Mouse (Mus musculus) frontal cortex, postnatal 36 days (tissue): ENCODE results near the gene Ctnnd2.
"Not testable (repeated sequence)": the region's sequence is repeated elsewhere in the genome, so short reads cannot be mapped to it uniquely, and the experiment has no call there.

Experiments
- DNase-seq, 2 experiments: peaks; one replicate each; pipeline ENCODE4 v3.0.0; 2022; ENCODE audit warnings: low spot score in 2 of 2

Ctnnd2 gene

GRCm38 (mm10) chr15:30172391-30173281 lies at the start of gene Ctnnd2:
Gene Ctnnd2, plus strand, starts transcription at chr15:30172593.
- peak; percentile 85 to 89 for DNase-seq

GRCm38 (mm10) chr15:30130705-30131104 lies 41.7 kb upstream of the Ctnnd2 start:
- no peak for DNase-seq

- DNase-seq, result not testable (repeated sequence)
Measured at GRCm38 (mm10) chr15:30139626-30140025, 32.8 kb upstream of the Ctnnd2 start.

GRCm38 (mm10) chr15:30145413-30145812 lies 27.0 kb upstream of the Ctnnd2 start:
- no peak for DNase-seq

- DNase-seq, result no peak
Measured at GRCm38 (mm10) chr15:30152176-30152575, 20.2 kb upstream of the Ctnnd2 start.

GRCm38 (mm10) chr15:30157975-30158374 lies 14.4 kb upstream of the Ctnnd2 start:
- DNase-seq, result no peak

GRCm38 (mm10) chr15:30170031-30170430 lies 2.4 kb upstream of the Ctnnd2 start:
- no peak for DNase-seq

GRCm38 (mm10) chr15:30171493-30172195 lies 749 bp upstream of the Ctnnd2 start:
- peak in 1 of 2 experiments; percentile 30 for DNase-seq

- peak; percentile 33 to 40 for DNase-seq
Measured at GRCm38 (mm10) chr15:30173370-30173941, 1.1 kb downstream of the Ctnnd2 start.

GRCm38 (mm10) chr15:30174321-30174720 lies 1.9 kb downstream of the Ctnnd2 start:
- no peak for DNase-seq

GRCm38 (mm10) chr15:30184020-30184419 lies 11.6 kb downstream of the Ctnnd2 start:
- peak in 1 of 2 experiments; percentile 45 for DNase-seq

- DNase-seq, result no peak
Measured at GRCm38 (mm10) chr15:30190872-30191271, 18.5 kb downstream of the Ctnnd2 start.

GRCm38 (mm10) chr15:30191931-30192668 lies 19.7 kb downstream of the Ctnnd2 start:
- peak; percentile 47 to 56 for DNase-seq

GRCm38 (mm10) chr15:30198429-30198828 lies 26.0 kb downstream of the Ctnnd2 start:
- DNase-seq, result no peak

GRCm38 (mm10) chr15:30199785-30200184 lies 27.4 kb downstream of the Ctnnd2 start:
- peak in 1 of 2 experiments; percentile 40 for DNase-seq

- no peak for DNase-seq
Measured at GRCm38 (mm10) chr15:30201211-30201610, 28.8 kb downstream of the Ctnnd2 start.

GRCm38 (mm10) chr15:30201617-30202016 lies 29.2 kb downstream of the Ctnnd2 start:
- DNase-seq, result no peak

- DNase-seq, result no peak
Measured at GRCm38 (mm10) chr15:30212746-30213145, 40.4 kb downstream of the Ctnnd2 start.

- DNase-seq, result no peak
Measured at GRCm38 (mm10) chr15:30215871-30216270, 43.5 kb downstream of the Ctnnd2 start.

- DNase-seq, result no peak
Measured at GRCm38 (mm10) chr15:30229112-30229511, 56.7 kb downstream of the Ctnnd2 start.

GRCm38 (mm10) chr15:30235210-30236034 lies 63.0 kb downstream of the Ctnnd2 start:
- no peak for DNase-seq
